Mouse (Mus musculus) right cerebral cortex, adult 18-20 months (tissue): Measurements from ENCODE around the gene Erich4.

Experiments used
- DNase-seq: peaks from one replicate; pipeline ENCODE4 v3.0.0; 2022; ENCODE audit warnings: mixed read lengths

The Erich4 gene

DNA sequence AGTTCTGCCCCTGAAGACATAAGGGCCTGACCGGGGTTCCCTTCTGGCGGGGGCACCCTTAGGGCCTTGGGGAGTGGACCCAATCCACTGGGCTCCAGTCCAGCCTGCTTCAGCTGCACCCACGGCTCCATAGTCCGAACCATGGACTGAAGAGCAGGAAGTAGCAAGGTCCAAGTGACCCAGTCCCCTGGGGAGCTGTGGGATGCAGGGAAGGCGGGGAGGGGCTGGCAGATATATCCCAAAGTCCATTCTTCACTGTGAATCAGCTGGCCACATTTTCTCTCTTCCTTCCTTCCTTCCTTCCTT is at the start of gene Erich4:
Erich4 (minus strand) TSS at position 187 of the 306 bp plus-strand sequence.
- DNase-seq: no peak

DNA sequence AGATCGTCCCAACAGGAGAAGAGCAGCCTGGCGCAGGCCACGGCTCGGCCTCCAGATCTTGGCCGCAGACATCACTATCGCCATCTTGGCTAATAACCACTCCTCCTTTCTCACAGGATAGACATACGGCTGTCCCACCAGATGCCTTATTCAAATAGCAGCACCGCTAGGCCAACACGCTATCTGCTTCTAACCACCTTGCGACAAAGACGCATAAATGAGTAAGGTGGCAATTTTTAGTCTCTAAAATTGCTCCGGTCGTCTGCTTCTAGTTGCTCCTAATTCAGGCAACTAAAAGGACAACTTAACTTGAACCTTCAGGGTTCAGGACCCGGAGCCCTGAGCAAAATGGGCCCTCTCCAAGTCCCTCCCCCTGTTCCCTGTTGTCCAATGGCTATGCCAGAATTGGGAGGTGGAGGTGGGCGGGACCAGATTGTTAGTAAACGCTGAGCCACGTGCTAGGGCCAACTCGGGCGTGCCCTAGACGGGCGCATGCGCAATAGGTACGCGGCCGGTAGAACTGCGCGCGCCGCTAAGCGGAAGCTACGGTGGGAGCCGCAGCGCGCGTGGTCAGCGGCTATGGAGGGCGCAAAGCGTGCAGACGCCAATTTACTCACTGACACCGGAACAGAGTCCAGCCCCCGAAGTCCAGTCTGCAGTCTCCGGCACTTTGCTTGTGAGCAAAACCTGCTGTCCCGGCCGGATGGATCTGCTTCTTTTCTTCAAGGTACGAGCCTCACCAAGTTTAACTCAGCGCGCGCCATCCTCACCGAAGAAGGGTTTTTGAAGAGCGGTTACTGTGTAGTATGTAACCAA is 43.2 kb upstream of the Erich4 start, which contains the start of the genes Bckdha and Exosc5:
Bckdha (minus strand) TSS at position 325 of the 816 bp plus-strand sequence.
Exosc5 (plus strand) TSS at position 508 of the 816 bp plus-strand sequence.
- peak; percentile 99 for DNase-seq

DNA sequence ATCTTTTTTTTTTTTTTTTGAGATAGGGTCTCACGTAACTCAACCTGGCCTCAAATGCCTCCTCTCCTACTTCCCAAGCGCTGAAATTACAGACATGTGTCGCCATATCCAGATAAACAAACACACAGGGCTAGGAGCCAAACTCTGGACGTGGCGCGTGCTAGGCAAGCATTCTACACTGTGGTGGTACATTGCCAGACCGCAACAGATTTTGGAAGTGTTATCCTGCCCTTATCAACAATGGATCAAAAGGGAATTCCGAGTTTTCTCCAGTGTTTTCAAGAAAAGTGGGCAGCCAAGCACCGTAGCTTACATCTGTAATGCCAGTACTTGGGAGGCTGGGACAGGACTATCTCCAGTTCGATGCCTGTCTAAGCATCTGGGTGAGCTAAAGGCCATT is 42.1 kb upstream of the Erich4 start:
- DNase-seq: no peak

DNA sequence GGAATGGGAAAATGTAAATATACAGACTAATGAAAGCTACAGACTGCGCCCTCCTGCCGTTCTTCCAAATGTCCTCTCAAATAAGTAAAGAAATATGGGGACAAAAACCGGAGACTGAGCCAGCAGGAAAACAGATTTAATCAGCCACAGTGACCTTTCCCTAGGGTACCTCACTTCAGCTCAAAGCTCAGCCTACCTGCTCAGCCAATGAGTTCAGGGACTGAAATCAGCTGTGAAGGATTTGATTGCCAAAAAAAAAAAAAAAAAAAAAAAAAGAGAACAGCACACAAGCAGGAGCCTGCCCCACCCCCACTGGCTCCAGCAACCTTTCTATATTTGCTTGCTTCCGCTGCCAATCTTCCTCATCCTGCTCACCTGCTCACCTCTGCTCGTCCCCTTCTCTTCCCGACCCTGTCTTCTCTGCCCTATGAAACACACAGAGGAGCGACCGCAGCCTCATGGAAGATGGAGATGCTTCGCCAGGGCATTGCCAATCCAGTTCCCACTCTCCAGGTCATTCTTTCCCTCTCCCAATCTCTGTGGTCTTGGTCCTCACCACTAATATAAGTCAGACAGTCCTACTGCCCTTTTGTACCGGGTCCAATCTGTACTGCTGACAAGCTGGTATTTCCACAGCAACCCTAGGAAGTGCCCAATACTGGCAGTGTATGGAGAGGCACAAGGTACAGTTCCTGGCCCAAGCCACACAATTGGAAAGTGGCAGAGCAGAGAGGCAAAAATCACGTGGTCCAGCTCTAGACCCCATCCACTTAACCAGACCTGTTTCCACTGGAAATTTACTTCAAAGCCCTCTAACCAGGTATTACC is 40.1 kb upstream of the Erich4 start:
- DNase-seq: no peak

DNA sequence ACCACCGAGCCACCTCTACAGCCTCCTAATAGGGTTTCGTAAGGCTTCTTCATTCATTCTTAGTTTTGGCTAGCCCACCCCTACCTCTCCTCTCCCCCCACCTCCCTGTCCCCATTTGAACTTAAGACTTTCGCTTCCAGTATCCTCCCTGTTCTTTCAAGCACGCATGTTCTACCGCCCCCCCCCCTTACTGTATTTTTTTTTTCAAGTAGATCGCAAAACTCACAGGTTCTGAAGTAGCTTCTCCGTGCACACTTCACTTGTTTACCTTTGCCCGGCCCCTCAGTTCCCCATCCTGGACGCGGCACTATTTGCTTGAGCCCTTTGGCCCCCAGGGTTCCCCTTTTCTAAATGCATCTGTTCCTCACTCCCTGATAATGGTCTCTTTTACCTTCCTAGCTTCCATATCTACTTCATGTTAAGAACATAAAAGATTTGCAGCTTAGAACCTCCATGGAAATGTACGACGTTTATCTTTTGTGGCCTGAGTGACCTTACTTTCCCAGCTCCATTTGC is 36.6 kb upstream of the Erich4 start:
- no peak for DNase-seq

DNA sequence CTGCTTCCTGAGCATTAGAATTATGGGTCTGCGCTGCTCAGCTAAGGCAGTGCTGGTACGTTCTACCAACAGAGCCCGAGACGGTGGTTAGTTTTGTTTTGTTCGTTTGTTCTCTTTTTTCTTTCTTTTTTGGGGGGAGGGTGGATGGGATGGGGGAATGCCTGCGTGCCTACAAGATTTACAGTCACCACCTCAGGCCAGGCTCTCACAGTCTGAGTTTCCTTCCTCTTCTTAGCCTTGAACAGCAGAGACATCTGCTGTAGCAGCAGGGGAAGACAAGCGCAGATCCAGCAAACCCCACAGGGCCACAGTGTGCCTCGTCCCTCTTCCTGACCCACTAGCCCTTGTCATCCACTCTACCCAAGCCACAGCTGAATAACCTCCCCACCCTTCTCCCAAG is 35.6 kb upstream of the Erich4 start:
- no peak for DNase-seq

DNA sequence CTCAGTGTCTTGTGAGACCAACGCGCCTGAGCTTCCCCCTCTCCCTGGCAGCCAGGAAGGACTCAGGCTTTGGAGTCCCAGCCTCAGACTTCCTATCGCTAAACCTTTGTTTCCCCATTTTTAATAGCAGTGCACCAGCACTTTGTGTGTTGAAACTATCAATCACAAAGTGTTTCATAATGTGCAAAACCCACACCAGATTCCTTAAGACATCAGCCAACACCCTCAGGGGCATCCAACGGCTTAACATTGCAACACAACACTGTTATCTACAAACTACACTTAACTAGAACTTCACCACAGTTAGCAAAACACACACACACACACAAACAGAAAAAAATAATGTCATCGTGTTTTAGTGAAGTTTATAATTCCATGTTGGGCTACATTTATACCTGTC is 34.1 kb upstream of the Erich4 start:
- no peak for DNase-seq

DNA sequence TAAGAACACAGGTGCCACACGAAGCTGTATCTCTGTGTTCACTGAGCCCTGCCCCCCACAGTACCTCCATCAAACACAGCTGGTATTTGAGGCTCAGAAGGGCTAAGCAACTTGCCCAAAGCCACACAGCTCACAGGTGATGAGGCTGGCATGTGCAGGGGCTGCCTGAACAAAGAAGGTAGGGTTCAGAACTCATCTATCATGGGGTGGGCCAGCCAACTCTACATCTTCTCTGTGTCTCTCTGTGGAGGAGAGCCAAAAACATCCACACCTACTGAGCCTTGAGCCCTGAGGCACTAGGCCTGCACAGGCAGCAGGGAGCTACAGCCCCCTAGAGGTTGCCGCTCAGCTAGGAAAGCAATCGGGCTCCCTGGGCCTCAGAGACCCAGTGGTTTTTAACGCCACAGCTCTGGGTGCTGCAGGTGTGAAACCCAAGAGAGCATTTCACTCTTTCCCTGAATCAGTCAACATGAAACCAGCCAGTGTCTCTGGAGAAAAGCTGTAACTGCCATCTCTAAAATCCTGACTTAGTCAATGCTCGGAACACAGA is 32.0 kb upstream of the Erich4 start:
- DNase-seq: no peak

DNA sequence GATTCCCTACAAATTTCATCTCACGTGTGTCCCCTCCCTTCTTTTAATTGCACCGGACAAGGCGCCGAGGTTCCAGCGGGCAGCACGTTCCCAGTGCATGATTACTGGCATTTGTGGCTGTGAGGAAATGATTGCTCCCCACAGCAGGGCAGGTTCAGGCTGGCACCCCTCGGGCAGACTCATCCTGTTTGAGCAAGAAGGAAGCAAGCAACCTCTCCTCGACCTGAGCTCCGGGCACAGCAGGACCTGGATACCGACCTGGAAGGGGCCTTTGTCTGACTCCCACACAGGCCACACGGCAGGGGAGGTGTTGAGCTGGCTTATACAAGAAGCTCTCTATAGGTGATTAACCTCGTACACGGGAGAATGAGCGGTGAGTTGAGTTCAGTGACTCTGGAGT is 29.4 kb upstream of the Erich4 start:
- no peak for DNase-seq

DNA sequence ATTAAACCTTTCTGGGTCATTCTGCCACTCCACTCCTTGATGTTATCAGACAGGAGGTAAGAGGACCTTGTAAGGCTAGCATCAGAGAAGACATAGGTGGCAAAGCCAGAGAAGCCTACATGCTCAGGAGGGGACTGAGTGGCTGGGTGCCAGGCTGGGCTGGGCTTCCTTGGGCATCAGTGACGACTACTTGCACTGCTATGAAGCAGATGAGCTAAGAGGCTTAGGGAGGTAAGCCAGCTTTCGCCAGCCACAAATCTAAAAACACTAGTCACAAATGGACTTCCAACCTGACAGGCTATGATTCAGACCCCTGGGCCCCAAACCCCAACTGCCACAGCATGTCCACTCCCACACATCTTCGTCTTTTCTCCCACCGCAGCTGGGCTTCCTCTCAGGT is 28.9 kb upstream of the Erich4 start:
- no peak for DNase-seq

DNA sequence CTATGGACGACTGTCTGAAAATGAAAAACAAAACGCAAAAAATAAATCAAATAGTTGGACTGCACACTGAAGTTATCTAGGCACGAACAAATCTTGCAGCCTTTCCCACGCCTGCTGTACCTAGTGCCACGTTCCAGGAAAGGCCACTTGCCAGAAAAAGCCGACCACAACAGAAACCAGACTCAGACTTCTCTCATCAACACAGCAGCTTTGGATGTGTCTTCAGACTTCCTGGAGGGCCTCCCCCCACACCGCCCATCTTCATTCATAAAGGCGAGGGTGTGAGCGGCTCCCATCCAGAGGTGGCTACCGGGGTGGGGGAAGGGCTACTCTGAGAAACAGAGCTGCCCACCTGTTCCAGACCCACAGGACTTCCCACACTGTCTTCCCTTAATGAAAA is 28.4 kb upstream of the Erich4 start:
- DNase-seq: no peak

DNA sequence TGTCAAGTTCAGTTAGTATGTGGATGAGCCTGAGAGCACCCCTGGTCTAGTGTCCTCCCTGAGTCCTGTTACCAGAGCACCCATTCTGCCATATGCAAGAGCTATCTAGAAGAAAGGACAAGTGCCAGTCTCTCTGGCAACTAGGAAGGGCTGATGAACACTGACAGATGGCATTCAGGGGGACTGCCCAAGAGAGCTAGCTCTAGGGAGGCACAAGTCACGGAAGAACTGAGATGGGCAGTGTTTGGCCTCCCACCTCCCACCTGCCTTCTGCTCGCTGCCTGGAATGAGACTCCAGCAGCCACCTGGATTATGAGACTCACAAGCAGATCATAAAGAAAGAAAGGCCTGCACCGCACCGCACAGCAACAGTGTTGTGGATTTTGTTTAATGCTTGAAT is 24.1 kb upstream of the Erich4 start:
- peak; percentile 49 for DNase-seq

DNA sequence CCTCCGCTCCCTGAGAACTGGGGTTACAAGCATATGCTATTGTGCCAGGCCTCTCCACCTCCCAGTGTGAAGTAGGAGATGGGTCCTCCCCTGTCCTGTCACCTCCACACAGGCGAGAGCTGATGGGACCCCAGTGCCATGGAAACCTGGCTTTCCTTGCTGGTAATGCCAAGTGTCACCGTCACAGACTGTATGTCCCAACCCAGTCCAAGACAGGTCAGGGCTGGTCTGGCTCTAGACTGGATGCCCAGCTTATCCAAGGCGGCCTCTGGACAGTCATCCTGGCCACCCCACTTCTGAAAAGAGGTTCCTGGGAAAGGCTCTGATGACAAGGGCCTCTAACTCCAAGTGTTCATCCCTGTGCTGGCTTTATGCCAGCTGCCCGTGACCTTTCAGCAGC is 21.4 kb upstream of the Erich4 start:
- no peak for DNase-seq

DNA sequence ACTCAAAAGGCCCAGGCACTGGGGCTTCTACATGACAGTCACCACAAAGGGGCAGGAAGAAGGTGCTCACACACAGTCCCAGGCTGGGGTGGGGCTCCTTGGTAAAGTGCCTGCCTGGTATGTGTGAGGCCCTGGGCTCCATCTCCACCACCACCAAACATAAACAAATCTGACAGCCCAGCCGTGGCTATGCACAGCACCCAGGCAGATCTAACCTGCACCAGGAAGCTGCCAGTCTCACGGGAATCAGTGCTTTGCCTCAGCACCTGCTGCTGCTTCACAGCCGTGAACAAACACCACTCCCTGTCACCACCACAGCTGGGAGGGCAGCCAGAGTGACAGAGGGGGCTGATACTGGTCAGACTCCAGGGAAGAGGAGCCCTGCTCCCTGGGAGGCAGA is 20.7 kb upstream of the Erich4 start:
- no peak for DNase-seq

DNA sequence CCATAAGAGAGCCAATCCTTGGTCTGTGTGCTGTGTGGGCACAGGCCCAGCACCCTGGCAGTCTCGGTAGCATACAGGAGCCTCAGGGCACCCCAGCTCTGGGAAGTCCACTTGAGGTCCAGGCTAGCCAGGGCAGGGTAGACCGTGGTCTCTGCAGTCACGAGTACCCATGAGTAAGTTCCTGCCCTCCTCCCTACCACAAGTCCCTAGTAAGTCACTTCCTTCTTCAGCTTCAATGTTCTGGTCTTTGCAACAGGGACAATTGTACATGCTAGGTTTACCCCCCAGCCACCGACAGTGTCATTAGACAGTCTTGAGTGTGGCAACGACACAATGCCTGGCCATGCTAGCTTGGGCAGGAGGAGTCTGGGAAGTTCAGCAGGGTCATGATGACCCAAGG is 17.0 kb upstream of the Erich4 start:
- no peak for DNase-seq

DNA sequence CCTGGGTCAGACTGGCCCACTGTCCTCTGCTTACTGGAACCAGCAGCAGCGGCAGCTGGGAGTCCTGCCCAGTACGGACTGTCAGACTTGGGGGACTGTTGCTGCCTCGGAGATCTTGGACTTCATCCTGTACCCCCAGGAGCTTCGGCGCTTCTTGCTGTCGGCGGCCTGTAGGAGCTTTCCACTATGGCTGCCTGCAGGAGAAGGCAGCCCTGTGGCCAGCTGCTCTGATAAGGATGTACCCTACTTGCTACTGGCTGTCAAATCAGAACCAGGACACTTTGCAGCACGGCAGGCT is 12.6 kb upstream of the Erich4 start:
- DNase-seq: no peak

DNA sequence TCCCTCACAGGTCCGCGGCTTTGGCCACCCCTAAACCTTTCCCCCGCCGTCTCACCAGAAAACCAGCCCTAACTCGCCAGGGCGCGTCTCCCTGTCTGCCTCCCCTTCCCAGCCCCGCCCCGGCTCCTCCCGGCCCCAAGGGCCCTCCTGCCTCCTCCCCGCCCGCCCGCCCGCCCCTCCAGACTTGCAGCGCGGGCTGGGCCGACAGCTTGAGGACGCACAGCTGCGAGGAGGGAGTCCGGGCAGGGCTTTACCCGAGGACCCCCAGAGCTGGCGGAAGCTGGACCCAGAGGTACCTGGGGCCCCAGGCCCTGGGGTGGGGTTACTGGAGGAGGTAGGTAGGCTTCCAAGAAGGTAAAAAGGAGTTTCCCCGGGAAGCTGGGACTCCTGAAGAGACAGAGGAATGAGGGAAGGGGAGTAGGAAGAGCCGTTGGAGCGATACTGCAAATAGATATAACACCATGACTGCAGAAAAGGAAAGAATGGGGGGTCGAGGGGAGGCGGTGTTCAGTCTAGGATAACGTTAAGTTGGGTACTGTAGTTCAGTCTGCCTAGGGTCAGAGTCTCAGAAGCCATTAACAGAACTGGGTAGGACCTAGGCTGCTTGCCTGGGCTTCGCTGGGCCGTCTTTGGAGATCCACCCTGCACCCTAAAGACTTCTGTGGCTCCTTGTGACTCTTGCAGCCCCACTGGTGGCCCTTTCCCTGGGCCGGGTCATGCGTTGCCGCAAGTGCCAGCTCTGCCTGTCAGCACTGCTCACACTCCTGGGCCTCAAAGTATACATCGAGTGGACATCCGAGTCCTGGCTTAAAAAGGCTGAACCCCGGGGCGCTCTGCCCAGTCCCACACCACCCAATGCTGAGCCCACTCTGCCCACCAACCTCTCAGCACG is 12.0 kb upstream of the Erich4 start:
- DNase-seq: no peak

DNA sequence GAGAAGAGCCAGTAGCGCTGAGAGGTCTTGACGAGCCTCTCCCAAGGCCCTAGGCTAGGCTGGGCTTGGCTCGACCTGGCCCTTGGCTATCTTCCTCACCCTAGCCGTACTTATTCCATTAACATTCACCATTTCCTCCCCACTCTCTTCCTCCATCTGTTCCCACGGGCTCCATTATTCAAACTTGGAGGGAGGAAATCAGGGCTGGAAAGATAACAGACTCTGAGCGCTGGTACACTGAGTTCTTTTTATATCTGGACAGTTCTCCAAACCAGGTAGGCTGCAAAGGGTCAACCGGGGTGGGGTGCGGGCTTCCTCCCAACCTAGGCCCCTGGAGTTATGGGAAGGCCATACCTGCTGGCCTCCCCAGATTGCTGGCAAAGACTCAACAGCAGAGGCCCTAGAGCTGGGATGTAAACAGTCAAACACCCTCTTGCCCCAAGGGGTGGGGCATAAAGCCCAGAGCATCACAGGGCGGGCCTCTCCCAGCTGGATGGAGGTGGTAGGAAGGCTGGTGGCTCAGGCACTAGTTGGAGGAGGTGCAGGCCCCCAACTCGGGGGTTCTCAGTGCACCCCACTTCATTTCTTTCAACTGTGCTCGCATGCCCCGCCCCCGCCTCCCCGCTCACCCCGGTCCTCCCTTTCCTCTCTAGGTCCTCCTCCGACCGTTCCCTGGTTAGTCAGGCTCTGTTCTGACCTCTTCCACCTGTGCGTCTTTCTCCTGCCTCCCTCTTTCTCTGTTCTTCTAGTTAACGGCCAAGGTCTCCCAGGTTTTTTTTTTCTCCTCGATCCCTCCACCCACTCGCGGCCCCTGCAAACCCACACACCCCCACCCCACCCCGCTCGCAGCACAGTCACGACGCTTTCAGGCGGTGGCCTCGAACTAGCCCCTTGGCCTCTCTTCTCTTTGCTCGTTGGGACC is 11.1 kb upstream of the Erich4 start, which contains the start of gene B3gnt8:
B3gnt8 (plus strand) TSS at position 146 of the 922 bp plus-strand sequence.
- no peak for DNase-seq

DNA sequence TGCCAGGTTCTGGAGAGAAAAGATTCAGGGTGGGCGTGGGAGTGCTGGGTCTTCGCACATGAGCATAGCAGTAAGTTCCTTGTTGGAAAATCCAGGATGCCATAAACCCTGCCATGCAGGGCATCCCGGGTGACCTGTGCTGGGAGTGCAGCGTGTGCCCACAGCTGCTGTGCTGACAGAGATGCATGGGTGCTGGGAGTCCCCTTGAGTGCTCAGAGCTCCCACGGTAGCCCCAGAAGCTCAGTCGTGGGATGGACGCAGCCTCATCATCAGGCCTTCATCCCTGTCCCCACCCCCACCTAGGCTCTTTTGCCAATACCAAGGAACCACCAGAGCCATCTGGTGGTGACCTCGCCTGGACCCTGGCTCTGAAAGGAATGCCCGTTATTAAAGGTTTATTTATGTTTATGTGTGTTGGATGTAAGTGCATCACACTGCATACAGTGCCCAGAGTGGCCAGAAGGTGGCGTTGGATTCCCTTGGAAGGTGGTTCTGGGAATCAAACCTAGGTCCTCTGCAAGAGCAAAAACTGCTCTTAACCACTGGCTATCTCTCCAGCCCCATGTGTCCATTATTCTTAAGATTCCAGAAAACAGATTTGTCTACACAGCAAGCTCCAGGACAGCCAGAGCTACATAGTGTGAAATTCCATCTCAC is 10.0 kb upstream of the Erich4 start:
- DNase-seq: no peak

DNA sequence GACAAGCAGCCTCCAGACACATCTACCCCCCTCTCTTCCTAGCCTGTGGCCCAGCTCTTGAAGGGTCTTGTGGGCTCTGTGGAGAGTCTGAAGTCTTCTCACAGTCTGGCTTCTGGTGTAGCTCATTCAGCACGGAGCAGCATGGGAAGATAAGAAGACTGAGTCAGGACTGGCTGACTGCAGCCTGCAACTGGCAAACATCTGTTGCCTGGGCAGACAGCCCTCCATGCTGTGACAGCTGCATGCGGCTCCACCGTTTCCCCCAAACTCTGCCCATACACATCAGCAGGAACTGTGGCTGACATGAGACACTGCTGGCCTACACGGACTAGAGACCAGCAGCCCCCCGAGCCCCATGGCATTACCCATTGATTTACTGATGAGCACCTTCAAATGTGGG is 9.2 kb upstream of the Erich4 start:
- no peak for DNase-seq

DNA sequence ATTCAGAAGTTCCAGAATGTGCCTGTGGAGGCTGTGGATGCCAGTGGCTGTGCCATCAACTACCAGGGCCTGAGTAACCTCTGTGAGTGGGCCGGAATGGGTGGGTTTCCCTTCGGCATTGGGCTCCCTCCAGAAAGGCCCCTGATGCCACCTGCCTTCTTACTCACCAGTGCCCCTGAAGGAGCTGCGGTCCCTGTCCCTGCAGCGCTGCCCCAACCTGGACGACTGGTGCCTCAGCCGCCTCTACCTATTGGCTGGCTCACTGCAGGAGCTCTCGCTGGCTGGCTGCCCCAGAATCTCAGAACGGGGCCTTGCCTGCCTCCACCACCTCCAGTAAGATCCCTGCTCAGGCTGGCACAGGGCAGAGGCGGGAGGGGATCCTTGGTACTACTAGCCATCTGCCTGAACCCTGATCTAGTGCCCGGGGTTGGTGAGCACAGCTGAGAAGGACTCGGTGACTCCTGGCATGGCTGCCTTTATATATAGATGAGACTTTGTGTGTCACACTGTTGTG is 8.2 kb upstream of the Erich4 start:
- DNase-seq: no peak
